Mouse (Mus musculus) adrenal gland, postnatal 14 days (tissue): Measurements from ENCODE around the gene Zfp697. TPM values are rescaled to one million over a fixed set of nuclear protein-coding genes. Genes with fewer than 3 reads are reported as not detected.
"Not testable (repeated sequence)": the region's sequence is repeated elsewhere in the genome, so short reads cannot be mapped to it uniquely, and the experiment has no call there.

Experiments
- DNase-seq: peaks from one replicate; pipeline ENCODE4 v3.0.0; 2021; ENCODE audit warnings: mixed read lengths
- total RNA-seq: library from RNA; stranded (reverse); gene quantifications from 2 replicates; pipeline ENCODE4 v1.2.3, GENCODE M21; 2021

Gene Zfp697
- total RNA-seq, 1 experiment from 2014 or later, result 3.4 TPM

DNA sequence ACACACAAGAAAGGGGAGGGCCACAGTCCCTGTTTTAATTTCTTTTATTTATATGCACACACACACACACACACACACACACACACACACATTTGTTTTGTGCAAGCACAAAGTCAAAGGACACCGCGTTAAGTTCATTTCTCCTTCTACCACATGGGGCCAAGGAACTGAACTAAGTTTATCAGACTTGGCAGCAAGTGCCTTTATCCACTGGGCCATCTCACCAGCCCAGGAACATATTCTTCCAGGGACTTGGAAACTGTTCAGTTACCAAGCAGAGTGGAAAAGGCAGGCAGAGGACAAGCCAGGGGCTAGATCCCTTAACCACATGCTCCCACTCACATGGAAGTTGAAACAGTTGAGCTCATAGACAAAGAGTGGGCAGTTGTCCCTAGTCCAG, 13.5 kb upstream of the Zfp697 start:
- no peak for DNase-seq

DNA sequence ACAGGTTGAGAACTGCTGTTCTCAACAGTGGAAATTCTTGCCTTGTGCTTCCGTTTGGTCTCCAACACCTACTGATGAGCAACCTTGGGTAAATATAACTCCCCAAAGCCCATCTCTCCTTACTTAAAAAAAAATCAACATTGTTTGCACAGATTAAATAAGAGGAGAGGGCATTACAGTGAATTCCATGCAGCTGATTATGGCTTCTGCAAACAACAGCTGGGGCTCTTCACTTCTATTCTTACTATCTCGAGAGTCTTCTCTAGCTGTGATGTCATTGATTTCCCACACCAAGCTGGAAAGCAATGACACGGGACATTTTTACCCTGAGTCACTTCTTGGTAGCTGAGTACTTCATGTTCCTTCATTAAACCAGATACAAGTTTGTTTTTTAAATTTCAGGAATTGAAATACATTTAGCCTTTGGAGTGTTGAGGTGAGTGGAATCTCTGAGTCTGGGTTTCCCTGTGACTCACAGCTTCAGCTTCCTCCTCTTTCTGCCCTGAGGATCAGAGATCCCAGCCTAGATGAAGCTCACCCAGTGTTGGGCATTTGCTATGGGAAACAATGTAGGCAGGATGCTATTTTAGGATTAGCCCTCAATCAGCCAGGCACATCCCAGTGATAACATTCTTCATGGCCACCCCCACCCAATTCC, 8.1 kb upstream of the Zfp697 start:
- no peak for DNase-seq

DNA sequence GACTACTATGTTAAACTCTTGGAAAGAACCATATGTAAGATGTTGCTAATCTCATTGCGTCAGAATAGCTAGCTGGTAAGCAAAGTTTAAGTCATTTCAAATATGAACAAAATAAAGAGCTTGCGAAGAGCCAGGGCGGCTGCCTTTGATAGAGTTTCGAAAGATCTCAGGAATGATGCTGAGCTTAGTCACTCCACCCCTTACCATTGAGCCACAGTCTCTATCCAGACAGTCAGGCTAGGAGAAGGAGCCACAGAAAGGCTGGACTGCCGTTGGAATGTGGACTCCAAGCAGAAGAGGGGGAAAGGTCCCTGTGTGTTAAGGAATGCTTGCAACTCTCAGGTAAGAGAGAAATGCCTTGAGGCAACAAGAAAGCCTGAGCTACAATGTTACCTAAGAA, 7.3 kb upstream of the Zfp697 start:
- no peak for DNase-seq

DNA sequence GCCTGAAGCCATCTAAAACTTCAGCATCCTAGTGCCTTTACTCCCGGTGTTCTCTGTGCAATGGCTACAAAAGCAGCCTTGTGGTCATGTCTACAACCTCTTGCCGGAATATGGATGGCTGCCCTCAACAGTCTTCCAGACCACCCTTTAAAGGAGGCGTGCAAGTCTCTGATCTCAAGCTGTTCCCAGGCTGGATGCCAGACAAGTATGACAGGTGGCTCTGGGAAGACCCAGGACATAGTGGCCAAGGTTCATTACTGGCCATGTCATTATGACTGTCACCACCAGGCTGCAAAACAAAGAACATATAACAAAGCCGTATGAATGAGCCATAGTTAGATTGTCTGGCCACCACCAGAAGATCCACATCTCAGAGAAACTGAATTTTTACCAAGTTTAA, 4.0 kb upstream of the Zfp697 start:
- no peak for DNase-seq

DNA sequence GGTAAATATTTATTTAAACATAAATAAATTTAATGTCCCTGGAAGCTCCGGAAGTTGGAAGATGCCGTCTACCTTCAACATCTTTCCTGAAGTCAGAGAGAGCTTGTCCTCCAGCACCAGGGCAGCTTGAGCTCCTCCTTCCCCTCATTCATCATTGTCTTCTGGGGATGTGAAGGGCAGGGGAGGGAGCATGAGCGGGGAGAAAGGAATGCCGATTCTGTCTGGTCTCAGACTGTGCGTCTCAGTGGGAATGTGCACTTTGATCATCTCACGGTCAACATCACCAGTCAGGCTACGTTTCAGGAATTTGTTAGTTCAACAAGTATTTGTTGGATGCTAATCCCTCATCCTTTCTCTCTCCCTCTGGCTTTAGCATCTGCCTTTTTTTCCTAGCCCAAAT, 3.0 kb upstream of the Zfp697 start:
- DNase-seq, result peak; percentile 57

DNA sequence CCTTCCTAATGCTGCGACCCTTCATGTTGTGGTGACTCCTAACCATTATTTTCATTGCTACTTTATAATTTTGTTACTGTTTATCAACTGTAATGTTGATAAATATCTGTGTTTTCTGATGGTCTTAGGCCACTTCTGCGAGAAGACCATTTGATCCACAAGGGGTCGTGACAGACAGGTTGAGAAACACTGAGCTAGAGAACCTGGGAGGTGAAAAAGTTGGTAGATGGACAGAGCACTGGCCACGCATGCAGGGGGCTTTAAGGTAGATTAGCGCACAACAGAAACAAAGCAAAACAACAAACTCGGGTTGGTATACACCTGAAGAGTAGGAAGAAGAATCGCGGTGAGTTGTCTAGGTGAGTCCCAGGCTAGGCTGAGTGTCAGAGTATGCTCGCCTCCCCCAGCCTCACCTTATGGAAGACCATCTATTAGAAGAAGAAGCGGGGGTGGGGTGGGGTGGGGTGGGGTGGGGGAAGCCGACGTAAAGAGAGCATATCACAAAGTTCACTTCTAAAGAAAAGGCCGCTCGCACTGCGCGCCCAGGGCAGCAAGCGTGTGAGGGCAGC, 500 bp upstream of the Zfp697 start:
- no peak for DNase-seq

DNA sequence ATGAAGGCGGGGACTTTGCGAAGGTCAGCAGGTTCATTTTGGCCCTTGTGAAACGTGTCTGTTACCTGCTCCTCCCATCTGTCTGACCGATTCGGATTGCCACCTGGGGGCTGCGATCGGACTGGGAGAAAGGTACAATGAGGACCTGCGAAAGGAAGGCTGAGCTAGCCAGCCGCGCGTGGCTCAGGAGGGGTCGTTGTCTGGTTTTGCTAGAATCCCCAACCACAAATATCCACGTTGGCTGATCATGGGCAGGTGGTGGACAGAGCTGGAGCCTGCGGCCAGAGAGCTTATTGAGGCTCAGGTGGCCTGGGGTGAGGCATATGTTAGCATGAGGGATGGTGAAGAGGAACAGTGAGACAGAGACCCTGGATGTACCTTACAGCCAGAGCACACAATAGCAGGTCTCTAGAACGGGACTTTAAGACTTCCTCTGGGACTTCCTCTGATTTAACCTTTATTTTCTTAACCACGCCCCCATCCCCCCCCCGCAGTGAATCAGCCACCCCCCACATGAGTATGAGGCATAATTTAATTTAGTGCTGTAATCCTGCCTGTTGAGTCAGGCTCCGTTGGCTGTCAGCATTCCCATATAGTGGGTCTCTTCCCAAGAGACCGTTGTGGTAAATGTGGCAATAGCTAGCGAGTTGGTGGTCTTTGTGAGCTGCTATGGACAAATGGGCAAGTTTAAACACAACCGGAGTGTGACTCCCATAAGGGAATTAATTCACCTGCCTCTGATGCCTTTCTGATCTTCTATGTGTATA, 946 bp downstream of the Zfp697 start:
- DNase-seq, result peak; percentile 21

DNA sequence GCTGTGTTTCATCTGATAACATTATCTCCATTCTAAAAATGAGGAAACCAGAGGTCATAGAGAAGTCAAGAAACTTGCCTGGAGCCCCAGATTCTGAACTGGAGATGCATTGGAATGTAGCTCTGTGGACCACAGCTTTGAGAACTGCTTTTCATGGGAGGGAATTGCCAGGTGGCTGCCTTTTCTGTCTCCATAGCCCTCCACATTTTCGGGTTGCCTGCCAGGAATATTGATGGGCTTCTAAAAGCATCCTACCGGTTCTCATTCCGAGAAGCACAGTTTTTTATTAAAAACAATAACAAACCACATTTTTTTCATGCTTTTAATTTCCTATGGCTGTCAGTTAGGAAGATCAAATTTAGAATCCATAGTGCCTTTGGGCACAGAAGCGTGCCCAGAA, 4.8 kb downstream of the Zfp697 start:
- DNase-seq, result no peak

DNA sequence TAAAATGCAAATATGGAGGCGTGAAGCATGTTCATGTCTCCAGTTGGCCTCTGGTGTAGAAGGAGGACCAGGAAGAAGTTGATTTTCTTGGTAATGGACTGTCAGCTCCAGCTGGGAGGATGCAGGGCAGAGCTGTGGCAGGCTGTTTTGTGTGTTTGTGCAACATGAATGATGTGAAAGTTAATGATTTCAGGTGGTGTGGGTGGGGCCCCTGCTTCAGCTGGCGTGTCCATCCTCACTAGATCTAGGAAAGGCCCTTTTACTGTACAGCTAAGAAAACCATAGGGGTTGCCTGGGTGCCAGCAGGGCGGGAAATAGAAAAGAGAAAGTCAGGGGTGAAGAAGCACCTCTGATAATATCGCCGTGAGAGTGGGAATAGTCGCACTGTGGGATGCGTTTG, 5.5 kb downstream of the Zfp697 start:
- DNase-seq, result no peak

DNA sequence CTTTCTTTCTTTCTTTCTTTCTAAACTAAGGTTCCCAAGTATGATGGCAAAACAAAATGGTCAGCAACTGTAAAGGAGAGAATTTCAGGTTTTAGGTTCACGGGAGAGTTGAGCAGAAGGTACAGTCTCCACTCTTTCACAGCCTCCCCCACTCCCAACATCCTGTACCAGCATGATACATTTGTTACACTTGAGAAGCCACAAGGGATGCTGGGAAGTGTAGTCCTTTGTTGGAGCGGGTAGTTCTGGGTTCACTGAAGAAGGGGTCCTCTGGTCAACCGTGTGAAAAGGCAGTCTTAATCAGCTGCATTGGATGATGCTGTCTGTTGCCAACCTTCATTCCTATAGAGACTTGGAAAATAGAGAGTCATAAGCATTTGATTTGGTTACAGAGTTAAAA, 7.0 kb downstream of the Zfp697 start:
- no peak for DNase-seq

DNA sequence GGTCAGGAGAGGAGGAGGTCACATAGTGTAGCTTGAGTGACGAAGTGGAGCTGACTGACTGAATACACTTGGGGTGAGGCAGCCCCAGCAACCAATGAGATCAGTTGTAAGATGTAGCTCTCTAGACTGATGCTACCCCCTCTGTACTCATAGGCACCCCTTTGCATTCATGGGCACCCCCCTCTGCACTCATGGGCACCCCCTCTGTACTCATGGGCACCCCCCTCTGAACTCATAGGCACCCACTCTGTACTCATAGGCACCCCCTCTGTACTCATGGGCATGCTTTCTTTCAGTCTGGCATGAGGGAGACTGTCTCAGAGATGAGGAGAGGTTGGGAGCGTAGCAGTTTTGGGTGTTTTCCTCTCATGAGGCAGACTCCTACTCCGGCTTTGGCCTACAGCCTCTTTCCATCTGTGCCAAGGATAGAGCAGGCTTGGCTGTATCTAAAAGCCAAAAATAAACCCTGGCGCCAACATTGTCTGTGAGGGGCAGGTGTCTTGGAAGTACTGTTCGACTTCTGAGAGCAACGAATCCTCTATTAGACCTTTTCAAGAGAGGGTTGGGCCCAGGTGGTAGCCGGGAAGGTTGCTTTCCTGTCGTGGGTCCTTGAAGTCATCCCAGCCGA, 22.1 kb downstream of the Zfp697 start:
- not testable (repeated sequence) for DNase-seq

DNA sequence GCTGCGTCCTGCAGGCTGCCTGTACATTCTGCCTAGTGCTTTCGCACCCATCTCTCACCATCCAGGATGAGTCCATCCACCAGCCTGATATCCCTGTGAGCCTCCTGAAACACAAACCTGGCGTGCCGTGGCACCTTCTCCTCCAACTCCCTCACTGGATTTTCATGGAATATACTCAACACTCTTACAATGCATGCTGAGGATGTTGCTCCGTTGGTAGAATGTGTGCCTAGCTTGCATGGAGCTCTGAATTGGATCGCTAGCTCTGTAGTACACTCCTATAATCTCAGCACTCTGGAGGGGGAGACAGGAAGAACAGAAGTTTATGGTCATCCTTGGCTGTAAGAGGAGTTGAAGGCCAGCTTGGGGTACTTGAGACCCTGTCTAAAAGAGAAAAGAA, 23.6 kb downstream of the Zfp697 start:
- not testable (repeated sequence) for DNase-seq

DNA sequence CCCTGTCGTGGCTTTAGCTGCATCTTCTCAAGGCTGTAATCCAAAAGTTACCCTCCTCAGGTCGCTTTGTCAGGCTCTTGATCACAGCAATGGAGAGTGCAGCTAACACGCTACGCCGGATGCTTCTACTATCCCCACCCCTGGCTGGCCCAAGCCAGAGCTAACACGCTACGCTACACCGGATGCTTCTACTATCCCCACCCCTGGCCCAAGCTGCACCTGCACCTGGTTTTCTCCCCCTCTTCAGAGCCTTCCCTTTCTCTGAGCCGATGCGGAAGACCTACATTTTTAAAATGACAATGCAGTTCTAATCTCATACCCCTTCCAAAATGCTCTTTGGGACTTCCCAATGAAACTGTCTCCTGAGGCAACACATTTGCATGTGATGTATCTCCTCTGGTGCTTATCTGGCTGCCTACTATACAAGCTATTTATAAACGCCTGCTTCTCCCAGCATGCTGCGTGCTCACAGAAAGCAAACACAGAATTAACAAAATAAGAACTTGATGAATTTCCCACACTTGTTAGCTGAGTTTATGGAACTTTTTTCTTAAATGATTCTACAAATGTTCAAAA, 24.4 kb downstream of the Zfp697 start:
- not testable (repeated sequence) for DNase-seq

DNA sequence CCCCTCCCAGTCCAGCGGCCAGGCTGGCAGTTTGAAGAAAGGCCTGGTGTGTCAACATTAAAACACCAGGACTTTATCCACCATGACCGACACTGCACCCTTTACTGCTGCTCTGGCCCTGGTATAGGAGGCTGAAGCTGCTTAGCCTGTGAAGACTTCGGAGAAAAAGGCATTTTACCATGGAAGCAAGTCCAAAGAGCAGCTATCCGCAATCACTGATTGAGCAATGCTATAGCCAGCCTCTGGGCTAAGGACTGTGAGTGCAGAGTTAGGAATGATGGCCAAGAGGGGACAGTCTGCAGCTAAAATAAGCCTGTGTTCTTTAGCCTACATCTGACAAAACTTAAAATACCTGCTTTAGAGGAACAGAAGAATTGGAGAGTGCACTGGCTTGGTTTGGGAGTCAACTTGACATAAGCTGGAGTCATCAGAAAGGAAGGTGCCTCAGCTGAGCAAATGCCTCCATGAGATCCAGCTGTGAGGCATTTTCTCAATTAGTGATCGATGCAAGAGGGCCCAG, 25.1 kb downstream of the Zfp697 start:
- not testable (repeated sequence) for DNase-seq

DNA sequence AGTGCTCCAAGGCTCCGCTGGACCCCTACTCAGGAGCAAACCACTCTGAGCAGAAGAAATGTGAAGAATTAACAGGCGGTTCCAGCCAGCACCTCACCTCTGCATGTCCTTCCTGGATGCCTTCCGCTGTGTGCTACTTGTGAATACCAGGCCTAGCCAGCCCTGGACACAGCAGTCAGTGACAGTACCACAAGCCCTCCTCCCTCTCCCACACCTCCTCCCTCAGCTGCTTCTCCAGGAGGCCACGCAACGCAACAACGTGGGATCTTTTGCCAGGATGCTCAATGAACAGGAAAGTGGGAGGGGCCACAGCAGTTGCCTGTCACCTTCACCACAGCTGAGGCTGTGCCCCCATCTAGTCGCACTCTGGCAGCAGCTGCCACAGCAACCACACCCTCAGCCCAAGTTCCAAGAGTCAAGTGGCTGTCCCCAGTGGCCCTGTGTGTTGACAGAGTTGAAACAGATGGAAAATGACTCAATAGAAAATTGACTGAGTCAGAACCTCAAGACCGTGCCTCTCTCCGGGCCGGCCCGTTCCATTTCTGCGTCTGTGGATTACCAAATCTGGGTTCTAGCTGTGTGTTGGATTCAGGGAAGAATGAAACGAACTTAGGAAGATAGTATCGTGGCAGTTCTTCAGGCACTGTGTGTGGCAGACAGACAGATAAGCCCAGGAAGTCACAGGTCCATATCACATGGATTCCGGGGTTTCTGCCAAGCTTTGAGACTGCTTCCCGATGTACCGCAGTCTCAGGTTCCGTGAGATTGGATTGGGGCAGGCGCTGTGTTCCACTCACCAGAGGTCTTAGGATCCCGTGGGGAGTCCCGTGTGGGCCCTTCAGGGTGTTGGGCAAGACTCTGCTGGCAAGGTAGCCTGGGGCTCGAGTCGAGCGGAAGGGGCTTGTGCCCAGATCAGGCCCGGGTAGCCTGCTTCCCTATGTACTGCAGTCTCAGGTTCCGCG, 28.6 kb downstream of the Zfp697 start:
- not testable (repeated sequence) for DNase-seq

DNA sequence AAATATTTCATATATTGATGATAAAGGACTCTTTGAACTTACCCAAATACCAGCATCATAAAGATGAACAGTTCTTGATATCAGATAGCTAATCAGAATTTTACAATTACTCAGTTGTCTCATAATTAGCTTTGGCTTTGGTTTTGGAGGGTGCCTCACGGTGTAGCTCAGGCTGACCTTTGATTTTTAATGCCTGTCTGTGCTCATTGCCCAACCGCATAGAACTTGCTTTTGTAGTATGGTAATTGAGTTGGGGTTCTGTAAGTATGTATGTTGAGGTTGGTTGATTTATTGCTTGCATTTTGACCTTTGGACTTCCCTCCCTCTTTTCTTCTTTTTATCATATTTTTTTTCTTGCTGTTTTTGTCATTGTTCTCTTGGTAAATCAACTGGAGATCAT, 31.5 kb downstream of the Zfp697 start:
- no peak for DNase-seq

DNA sequence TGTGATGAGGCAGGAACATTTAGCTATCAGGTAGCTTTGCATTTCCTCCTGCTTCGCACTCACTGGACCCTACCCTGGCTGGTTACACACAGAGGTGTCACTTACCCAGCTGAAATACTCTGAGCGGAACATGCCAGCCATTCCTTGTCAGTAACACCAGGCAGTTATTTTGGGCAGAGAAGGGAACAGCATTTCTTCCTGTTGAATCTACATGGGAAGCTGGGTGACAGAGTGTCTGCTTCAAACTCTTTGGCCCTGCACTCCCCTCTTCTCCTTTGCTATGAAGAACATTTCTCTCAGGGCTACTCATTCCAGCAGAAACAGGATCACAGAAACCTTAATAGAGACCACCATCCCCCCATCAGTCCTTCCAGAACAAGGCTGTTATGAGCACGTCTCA, 32.0 kb downstream of the Zfp697 start:
- no peak for DNase-seq

DNA sequence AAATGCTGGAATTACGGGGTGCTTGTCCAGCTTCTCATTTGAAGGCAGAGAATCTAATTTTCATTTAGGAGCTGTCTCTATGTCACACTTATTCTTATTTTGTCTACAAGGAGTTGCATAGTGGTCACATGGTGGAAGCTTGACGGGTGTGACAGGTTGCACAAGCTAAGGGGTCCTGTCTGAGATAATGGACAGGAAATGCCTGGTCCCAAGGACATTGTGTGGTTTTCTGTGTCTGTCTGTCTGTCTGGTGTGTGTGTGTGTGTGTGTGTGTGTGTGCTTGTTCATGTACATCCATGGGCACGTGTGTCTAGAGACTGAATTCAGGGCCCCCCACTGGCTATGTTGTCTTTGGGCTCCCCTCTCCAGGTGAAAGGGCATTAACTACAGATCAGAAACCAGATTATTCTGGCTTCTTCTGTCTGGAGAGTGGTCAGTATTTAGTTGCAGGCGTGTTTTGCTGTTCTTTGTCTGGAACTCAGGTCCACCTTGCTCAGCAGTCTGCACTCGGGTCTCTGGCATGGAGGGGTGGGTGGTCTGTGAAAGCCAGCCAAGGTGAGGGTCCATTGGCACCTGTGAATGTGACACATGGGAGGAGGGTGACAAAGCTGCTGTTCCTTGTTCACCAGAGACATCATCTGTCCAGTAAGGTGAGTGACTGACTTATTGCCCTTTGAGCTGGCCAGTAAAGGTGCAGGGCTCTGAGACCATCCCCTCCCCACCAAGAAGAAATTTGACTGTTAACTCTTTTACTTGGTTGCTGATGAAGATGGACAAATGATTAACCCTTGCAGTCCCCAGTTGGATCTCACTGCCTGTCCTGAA, 34.4 kb downstream of the Zfp697 start:
- no peak for DNase-seq

DNA sequence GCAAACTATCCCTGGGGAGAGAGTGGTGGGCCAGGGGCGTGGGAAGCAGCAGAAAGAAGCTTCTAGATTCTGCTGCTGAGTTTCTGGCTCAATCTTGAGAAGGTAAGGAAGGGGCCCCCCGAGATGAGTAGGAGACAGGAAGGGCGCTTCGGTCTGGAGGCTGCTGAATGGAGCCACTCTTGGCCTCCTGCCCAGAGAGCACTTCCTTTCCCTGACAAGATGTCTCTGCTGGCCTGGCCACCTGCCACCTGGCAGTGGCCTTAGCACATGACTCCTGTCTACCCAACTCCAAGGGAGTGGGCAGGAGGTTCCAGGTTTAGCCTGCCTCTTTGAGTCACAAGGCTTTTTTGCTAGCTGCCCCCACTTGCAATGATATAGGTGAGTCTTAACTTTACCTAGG, 35.1 kb downstream of the Zfp697 start:
- DNase-seq, result peak; percentile 92

DNA sequence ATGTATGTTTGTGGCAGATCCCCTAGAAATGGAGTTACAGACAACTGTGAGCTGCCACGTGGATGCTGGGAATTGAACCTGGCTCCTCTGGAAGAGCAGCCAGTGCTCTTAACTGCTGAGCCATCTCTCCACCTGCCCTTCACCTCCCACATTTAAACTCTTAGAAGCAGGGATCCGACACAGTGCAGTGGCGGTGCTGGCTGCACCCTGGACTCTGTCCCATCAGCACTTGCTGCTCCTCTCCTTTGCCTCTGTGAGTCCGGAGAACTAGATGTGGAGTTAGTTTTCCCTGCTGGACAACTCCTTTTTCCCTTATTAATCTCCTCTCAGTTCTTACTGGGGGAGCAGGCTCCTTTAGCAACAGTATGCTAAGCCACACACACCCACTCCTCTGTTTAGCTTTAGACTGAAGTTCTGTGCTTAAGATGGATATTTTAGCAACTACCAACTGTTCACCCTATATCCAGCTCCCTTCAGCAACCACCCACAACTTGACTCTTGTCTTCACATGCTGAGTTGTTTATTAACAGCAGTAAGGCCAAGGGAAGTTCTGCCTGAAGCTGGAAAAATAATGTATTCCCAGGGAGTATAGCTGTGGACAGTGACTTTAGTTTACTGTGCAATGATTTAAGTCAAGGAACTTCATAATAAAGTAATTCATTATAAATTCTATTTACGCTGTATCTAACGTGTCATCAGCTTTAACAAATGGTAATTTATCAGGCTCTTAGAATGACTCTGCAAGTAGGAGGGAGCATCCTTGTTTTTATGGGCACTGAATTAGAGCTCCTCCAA, 36.9 kb downstream of the Zfp697 start:
- DNase-seq, result no peak
